Mouse (Mus musculus): ENCODE measurements around the gene Oser1.

The Oser1 gene

DNA sequence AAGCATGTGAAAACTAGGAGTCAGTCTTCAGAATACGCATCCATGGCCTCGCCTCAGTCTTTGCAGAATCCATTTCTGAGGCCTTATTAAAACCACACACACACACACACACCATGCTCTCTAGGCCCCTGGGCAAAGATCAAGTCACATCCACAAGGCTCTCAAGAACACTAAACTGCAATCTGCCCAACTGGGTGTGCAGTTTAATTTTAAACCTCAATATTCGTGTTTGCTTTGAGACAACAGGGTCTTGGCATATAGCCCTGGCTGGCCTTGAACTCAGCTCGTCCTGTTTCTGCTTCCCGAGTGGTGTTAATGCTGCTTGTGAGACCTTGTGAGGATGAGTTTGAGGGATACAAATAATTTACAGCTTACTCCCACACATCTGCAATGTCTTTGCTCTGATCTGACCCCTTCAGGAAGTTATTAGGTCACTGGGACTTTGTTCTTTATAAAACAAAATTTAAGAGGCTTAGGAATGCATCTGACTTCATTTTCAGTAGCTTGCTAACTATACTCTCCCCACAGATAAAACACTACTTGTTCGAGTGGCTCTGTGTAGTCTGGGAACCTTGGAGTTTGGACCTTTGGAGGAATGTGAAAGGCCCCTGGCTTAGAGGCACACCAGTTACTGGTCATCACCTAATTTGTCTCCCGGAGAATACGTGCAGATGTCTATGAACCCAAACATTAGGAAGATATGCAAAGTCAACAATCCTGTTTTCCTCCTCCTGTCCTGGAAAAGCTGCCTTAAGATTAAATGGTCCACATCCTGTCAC lies 20.3 kb downstream of the Oser1 start:
- no peak for DNase-seq (ENCODE audit: low read depth in 1 of 2, low spot score in 2 of 2)

DNA sequence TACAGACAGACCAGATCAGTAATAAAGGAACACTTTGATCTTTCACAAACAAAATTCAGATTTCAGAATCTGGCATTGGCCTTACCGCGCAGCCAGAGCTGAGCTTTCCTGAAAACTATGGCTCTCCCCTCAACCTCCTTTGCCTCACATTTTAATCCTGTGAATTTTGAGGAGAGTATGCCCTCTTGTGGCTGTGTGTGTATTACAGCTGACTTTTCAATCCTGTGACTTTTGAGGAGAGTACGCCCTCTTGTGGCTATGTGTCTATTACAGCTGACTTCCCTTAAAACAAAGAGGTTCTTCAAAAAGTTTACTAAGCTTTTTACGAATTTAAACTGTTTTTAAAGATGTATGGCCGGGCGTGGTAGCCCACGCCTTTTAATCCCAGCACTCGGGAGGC lies 23.3 kb downstream of the Oser1 start:
- peak; percentile 36 to 74 for DNase-seq (ENCODE audit: low read depth in 1 of 2, low spot score in 2 of 2)

DNA sequence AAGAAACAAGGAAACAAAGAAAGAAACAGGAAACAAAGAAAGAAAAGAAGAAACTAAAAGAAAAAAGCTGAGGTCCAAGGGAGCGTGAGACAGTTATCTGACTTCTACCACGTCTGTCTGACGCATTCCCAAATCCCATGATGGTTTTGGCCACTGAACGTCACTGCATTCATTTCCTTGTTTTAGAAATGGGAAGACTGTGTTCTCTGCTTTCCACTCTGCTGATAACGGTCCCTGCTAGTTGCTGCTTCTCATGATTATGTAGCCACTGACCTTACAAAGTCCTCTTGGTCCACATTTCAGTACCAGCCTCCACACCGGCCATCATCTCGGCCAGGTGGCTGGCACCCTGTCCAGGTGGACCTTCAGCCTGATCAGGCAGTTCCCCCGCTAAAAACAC lies 25.3 kb downstream of the Oser1 start:
- no peak for DNase-seq (ENCODE audit: low read depth in 1 of 2, low spot score in 2 of 2)

DNA sequence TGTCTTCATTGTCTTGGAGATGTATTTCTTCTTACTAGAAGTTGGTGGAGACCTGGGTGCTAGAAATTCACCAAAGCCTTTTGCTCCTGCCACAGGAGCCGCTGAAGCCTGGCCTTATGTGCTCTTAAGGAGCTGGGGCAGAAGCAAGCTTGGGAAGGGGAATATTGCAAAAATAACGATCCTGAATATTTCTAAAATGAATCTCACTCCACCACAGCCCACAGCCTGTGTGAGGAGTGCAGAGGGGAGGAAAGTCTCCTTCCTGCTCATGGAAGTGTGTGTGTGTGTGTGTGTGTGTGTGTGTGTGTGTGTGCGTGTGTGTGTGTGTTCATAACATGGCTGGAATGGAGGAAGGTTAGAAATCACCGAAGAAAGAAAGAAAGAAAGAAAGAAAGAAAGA lies 25.7 kb downstream of the Oser1 start:
- no peak for DNase-seq (ENCODE audit: low read depth in 1 of 2, low spot score in 2 of 2)

DNA sequence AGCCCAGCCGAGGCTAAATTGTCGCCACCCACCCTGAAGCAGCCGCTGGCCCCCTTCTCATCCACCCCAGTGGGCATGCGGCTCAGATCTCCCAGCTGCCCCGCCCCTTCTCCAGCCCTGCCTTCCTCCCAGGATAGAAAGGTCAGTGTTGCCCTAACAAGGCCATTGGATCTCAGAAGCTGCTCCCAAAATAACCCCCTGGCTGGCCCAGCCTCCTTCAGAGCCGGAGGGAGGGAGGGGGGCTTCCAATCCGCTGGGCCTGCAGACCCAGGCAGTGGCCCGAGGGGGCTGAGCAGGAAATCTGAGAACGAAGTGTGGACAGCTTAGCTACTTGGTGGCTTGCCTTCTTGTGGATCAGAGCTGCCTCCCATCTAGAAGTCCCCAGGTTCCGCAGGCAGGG lies 26.6 kb downstream of the Oser1 start, which contains the start of gene Jph2:
TSS of gene Jph2 (minus strand) at position 89 of the 400 bp plus-strand sequence.
- no peak for DNase-seq (ENCODE audit: low read depth in 1 of 2, low spot score in 2 of 2)

DNA sequence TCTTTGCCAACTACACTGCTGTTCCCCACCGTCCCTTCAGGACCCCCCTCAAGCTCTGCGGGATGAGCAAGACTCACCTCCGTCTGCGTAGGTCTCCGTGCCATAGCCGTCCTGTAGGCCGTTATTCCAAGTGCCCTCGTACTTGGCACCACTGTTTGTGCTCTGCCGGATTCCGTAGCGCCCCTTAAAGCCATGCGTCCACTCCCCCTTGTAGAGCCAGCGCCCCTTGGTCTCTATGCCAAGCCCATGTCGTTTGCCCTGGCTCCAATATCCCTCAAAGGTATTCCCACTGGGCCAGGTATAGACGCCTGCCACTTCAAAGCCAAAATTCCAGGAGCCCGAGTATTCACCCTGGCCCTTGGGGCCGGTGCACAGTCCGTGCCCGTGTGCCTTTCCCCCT lies 27.4 kb downstream of the Oser1 start:
- no peak for DNase-seq (ENCODE audit: low read depth in 1 of 2, low spot score in 2 of 2)

DNA sequence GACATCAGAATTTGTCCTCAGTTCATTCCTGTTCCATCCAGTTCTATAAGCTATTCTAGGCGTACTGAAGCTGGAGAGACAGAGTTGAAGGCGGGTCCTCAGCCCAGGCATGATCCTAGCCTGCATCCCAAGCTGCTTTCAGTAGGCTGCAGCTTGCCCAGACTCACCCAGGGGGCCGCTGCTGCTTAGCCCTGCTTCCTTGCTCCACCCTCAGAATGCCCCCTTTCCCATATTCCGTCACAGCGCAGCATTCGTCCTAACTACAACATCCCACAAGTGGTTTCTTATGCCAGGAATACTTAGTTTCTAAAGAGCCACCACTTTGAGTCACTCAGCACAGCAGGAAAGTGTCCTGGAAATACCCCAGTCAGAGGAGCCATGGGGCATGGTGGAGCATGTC lies 29.5 kb downstream of the Oser1 start:
- DNase-seq (ENCODE audit: low read depth in 1 of 2, low spot score in 2 of 2), result no peak

DNA sequence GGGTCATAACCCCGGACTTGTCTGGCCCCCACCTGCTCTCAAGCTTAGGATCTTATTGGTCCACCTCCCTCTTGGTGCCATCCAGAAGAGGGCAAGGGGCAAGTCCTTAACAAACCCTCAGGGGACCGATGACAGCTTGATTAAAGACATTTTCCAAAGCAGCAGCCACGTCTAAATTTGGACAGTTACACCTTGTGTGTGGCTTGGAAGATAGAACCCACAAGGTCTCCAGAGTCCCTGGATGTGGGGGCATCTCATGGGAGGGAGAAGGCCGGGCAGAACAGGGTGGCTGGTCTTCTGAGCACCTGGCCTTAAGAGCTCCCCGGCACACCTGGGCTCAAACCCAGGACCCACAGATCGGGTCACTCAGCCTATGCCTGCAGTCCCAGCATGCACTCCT lies 30.5 kb downstream of the Oser1 start:
- no peak for DNase-seq (ENCODE audit: low read depth in 1 of 2, low spot score in 2 of 2)

DNA sequence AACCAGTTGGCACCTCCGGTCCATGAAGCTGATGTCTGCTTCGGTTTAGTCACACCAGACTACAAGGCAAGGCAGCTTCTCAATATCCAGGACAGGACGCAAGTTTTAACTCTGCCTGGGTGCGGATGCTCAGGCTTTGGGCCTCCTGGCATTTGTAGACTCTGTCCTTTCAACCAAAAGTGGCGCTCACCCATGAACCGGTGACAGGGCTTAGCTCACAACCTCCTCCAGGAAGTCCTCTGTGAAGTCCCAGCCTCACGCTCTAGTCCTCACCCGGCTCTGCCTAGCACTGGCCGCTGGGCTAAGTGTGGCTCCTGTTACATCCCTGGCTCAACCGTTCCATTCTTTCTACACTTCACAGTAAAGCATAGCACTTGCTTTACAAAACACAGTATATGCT lies 31.3 kb downstream of the Oser1 start:
- no peak for DNase-seq (ENCODE audit: low read depth in 1 of 2, low spot score in 2 of 2)

DNA sequence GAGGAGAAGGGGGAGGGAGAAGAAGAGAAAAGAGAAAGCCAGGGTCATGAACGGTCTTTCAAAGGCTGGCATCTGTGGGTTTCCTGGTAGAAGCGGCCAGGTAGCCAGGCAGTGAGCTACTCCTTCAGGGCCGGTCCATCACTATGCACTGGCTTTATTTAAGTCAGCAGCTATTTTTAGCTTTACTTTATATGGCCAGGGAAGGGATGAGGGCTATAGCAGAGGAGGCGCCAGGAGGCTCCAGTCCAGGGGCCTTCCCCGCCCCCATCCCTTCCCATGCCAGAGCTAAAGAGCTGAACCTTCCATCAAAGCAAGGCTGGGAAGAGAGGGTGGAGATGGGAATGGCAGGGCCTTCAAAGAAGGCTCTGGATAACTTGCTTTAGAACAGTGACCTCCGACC lies 32.1 kb downstream of the Oser1 start:
- DNase-seq (ENCODE audit: low read depth in 1 of 2, low spot score in 2 of 2), result no peak

DNA sequence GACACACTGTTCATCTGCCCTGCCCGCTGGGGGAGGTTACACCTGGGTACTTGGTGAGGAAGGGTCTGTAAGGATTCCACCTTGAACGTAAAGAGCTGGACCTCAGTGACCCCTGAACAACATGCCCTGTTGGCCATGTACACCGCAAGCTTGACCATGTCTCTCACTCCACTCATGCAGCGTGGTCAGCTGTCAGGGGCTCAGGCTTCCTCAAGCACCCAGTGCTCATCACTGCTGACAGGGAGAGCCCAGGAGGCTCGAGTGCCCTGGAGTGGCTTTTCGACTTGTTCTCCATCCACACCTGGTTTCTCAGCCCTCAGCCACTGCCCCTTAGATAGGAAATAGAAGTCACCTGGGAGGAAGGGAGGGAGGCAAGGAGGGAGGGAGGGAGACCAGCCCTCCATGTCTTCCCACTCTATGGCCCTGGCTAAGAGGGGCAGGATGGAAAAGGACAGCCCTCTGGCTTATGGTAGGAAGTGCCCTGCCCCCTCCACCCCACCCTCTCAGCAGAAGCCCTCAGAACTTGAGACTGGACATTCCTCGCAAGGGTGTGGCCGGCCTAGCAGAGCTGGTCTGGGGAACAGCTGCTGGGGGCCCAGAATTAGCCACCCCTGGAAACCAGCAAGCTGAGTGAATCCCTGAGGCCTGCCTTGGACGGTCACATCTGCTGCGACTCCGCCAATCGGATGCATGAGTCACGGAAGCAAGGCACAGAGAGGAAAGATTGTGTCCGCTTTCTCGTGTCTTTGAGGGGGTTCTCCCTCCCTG lies 37.9 kb downstream of the Oser1 start:
- DNase-seq (ENCODE audit: low read depth in 1 of 2, low spot score in 2 of 2), result no peak

DNA sequence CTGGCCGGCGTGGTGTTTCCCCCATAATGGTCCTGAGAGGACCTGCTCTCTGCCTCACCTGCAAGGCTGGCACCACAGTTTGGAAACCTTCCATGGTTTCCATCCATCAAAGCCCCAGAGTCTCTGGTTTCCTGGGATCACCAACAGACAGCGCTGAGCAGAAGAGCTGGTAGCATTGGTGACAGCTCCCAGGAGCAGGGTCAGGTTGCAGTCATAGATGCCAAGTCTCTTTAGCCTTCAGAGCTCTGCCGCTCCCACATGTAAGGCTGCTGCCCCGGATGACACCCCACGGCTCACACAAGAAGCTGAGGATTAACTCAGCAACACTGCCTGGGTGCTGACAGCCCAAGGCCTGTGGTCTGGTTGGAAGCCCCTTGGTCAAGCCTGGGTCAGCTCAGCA lies 39.4 kb downstream of the Oser1 start:
- DNase-seq (ENCODE audit: low read depth in 1 of 2, low spot score in 2 of 2), result no peak

DNA sequence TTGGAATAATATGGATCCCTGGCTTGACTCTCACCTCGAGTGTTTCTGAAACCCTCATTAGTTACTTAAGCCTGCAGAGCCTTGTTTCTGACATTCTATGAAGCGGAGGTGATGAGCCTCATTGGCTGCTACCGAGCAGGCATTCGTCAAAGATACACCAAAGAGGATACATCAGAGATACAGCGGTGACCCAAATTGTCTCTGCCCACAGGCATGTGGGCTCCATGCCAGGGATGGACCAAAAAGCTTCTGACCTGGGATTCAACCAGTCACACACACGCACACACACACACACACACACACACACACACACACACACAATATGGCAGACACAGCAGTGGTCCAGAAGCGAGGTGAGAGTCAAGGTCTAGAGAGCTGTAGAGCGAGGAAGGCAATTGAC lies 43.3 kb downstream of the Oser1 start:
- no peak for DNase-seq (ENCODE audit: low read depth in 1 of 2, low spot score in 2 of 2)

DNA sequence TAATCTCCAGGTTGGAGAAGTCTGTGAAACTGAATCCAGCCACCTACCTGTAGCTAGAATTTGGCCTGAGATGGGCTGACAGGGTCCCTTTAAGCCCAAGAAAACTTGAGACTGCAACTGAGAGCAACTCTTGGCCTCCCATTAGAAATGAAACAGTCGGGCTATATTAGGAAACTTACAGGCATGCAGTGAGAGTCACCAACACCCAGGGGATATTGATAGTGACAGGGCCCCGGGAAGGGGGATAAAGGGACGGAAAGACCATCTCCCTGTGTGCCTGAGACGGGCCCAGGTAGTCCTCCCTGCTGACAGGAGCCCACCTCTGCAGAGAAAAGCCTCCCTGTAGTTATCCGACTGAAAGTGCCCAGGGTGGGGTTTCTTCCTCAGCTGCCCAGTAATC lies 45.1 kb downstream of the Oser1 start:
- no peak for DNase-seq (ENCODE audit: low read depth in 1 of 2, low spot score in 2 of 2)

DNA sequence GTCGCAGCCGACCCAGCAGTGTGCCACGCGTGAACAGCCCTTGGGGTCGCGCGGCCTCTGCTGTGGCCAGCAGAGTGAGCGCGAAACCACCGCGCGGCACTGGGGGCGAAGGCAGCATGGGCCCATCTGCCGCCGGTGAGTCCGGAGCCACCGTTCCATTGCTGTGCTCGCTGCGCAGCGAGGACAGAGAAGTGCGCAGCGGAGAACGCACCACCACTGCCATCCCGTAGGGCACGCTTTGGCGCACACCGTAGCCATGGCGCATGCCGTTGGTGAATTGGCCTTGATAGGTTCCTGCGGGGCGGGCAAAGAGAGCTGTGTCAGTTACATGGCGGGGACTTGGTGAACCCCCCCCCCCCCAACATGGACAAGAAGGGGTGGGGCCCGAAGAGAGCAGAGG lies 48.4 kb downstream of the Oser1 start:
- DNase-seq (ENCODE audit: low read depth in 1 of 2, low spot score in 2 of 2), result no peak

DNA sequence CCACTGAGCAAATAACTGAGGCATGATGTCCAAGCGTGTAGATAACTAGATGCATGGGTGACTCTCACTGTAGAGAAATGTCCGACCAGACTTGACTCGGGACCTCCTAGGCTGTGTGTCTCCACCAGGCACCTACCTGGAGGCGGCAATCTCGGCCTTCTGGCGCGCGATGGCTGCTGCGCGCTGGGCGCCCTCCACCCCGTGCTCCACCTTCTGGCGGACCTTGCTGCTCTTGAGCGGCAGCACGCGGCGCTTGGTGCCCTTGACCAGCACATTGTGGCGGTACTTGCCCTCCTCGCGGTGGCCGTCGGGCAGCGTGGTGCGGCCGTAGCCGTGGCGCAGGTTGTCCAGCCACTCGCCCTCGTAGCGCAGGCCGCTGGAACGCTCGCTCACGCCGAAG lies 49.0 kb downstream of the Oser1 start:
- no peak for DNase-seq (ENCODE audit: low read depth in 1 of 2, low spot score in 2 of 2)

DNA sequence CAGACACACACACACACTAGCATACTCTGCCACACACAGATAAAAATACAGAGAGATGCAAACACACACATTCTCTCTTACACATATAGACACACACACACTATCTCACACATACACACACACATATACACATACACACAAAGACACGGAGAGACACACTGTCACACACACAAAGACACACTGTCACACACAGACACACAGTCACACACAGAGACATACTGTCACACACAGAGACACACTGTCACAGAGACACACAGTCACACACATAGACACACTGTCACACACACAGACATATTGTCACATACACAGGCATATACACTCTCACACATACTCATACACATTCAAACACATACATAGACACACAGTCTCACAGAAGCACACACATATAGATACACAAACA lies 51.9 kb downstream of the Oser1 start:
- DNase-seq (ENCODE audit: low read depth in 1 of 2, low spot score in 2 of 2), result no peak

DNA sequence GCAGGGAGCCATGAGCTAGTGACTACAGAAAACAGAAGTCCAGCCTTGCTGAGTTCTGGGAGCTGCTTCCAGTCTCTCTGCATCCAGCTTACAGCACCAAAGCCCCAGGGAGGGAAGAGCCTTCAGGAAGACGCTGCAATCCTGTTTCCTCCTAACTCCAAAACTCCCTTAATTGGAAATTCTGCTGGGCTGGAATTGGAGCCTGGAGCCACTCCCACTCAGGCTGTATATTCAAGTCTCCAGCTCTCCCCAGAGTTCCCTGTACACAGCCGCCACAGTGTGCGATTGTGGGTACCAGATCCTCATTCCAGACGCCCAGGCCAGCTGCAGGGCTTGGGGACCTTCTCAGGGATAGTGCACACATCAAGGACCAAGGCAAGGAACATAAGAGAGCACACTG lies 54.3 kb downstream of the Oser1 start:
- DNase-seq (ENCODE audit: low read depth in 1 of 2, low spot score in 2 of 2), result no peak

DNA sequence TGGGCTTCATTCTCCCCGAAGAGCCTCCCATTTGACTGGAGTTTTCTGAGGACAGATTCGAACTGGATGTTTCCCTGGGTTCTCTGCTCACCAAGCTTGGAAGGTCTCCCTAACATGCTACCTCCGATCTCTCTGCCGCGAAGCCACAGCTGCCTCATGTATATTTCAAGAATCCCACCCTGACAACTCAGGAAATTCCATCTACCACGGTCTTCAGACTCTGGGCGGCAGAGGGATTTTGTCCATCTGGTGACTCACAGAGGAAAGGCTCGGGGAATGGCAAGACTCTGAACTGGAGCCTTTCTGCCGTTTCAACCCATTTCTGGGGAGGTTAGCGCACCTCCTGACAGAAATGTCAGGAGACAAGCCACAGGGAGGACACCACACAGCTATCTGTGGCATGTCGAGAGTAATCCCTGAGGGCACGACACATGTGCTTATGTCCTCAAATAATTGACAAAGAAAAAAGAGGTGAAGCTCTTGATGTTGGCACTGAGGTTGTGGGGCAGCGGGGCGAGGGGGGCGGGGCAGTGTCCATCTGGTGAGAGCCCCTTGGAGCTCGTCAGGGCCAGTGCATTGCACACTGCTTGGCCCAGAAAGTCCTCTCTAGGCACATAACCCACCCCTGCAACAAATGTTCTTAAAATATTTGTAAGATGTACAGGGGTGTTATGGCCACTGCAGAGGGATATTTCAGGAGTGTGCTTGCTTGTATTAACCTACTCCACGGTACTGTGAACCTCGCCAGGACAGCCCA lies 59.5 kb downstream of the Oser1 start:
- DNase-seq (ENCODE audit: low read depth in 1 of 2, low spot score in 2 of 2), result no peak

DNA sequence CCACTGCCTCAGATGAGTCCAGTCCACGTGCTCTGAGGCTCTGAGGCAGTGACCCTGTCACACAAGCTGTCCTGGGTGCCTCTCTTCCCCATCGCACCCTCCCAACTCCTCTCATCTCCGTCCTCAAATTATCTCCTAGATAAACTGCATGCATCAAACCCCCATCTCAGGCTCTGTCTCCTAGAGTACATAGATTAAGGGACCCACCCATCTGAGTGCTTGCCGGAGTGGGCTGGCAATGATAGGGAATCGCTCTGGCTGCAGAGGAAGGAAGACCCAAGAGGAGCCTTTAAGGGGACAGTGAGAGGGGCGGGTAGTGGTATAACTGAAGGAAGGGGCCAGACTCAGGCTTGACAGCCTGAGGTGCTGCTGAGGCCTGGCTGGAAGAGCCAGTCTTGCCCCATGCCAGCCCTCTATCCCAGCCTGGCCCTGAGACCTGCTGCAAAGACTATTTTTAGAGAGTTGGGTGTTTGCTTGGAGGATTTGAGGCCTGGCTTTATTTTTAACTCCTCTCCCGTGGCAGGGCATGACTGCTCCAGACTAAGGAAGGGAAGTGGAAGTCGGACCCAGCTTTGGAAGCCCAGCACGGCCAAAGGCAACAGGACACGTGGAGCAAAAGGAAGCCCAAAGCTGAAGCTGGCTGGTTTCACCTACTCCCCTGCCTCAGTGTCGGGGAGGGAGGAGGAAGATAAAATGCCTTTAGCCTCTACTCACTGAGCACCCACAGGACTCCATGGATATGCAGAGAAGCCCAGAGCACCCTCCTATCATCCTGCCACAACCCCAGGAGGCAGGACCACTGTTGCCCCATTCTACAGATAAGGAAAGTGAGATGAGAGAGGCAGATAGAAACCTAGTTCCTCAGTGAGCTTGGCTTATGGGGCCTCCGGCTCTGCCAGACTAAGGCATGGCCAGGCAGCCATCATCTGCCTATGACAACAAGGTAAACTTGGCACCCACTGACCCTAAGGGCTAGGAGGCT lies 61.3 kb downstream of the Oser1 start:
- no peak for DNase-seq (ENCODE audit: low read depth in 1 of 2, low spot score in 2 of 2)
